Mouse (Mus musculus) right cerebral cortex, postnatal 4 days (tissue): ENCODE measurements around the gene Zfp74.
"Not testable (repeated sequence)": the region's sequence is repeated elsewhere in the genome, so short reads cannot be mapped to it uniquely, and the experiment has no call there.

Experiments used
- DNase-seq: peaks from one replicate; pipeline ENCODE4 v3.0.0-alpha.2; 2022

The Zfp74 gene

DNA sequence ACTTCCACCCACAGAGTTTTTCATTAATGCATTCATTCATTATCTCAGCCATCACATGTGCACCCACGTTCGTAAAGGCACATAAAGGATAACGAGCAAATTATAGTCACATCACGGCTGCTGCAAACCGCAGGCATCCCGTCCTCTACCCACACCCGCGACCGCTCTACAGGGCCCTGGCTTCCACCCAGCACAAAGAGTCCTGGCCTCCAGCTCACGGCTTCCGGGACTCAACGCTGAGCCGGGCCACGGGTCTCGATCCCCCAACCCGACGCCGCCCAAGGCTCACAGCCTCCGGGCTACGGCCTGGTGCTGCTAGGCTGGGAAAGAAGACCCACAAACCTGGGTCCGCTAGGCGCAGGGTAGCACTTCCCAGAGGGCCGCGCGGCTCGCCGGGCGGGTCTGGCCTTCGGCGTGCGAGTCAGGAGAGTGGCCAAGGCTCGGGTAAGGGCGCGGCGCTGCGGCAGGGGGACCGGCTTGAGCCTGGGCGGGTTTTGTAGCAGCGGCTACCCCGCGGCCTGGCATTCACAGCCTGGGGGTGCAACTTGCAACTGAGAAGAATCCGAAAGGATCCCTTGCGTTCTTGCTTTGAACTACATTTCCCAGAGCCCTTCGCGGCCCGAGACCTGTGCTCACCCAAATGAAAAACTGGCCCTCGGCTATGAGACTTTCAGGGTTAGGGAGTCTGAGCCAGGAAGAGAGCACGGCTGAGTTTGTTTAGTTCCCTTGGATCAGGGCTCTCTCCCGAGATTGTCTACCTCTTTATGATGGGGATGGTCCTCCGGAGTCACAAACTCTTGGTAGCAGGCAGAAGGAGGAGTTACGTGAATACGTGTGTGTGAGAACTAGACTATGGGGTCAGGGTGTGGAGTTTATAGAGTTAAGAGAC is at the start of gene Zfp74:
Gene Zfp74, minus strand, starts transcription at position 577 of the 889 bp plus-strand sequence.
- DNase-seq = peak; percentile 70

DNA sequence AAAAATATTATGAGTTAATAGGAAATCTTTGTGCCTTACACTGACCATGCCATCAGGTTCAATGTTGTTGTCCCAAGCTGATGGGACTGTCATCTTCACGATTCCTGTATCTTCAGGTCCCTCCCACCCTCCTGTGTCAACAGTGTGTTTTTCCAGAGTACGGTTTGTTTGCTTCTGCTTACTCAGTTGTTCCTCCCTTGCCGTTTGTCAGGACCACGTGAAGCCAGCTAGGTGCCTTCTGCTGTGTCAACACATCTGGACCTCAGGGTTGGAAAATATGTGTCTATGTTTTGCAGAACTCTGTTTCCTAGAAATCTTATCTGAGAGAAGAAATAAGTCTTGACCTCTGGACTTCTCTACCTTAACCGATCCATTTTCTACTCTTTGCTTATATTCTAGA is 46.7 kb upstream of the Zfp74 start:
- DNase-seq = no peak

DNA sequence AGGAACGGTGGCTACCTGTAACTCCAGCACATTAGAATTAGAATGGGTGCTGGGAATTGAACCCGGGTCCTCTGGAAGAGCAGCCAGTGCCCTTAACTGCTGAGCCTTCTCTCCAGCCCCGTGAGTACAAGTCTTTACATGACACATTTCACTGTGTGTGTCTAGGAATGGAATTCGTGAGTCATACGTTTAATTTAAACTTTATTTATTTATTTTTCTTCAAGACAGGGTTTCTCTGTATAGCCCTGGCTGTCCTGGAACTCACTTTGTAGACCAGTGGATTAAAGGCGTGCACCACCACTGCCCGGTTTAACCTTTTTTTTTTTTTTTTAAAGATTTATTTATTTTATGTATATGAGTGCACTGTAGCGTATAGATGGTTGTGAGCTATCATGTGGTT is 41.2 kb upstream of the Zfp74 start:
- no peak for DNase-seq

DNA sequence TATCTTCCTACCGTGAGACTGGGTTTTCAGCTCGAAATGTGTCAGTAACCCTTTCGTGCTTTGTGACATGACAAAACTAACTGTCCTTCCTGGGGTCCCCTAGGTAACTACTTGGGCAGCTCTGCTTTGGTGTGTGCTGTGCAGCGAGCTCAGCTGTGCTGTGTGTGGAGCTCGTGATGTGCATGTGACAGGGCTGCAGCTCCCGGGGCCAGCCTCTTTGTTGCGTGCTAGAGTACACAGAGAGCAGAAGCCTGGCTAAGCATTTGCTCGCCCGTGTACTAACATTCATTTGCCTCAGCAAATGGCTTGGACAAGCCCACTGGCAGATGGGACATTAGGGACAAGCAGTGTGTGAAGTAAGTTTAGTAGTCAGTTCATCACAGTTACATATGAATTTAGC is 39.5 kb upstream of the Zfp74 start:
- no peak for DNase-seq

DNA sequence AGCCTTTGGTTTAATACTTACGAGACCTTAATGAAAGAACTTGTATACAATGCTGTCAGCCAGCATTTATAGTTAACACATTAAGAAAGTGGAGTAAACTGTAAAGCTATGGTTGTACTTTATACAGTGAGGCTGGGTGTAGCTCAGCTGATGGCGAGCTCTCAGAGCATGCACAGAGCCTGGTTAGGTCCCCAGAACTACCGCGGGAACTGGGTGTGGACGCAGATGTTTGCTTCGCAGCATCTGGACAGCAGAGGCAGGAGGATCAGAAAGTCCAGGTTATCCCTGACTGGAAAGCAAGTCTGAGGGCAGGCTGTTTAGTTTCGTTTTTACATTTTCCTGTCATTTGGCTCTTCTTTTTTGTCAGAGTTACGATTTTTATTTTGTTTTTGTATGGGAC is 38.8 kb upstream of the Zfp74 start:
- no peak for DNase-seq

DNA sequence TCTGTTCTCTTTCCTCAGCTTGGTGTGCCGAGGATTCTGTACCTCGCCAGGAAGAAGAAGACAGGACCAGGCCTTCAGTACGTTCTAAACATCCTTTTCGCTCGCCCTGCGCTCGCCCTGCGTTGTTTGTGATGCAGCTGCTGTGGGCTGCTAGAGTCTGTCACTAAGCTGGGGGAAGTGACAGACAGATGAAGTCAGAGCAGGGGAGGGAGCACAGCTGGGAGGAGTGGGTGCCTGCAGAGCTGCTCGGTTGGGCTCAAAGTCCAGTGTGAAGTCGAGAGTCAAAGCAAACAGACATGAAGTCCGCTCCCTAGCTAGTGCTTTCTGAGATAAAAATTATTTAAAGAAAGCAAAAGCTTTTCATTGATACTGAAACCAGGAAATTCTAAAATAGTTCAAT is 35.1 kb upstream of the Zfp74 start:
- no peak for DNase-seq

DNA sequence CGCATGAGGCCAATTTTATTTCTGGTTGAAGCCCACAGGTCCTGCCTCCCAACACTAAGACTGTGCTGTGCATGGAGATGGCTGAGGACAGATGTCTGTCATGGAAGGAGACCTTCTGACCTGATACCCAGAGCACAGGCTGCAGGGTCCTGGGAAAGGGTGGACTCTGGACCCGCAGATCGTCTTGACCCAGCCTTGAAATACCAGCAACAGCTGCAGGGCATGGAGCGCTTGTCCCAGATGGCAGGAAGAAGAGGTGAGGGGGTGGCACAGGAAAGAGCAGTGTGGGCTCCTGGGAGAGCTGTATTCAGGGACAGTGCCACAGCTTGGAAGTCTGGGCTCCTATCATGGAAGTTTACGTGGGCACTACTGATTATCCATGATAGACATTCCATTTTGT is 33.7 kb upstream of the Zfp74 start:
- DNase-seq = no peak

DNA sequence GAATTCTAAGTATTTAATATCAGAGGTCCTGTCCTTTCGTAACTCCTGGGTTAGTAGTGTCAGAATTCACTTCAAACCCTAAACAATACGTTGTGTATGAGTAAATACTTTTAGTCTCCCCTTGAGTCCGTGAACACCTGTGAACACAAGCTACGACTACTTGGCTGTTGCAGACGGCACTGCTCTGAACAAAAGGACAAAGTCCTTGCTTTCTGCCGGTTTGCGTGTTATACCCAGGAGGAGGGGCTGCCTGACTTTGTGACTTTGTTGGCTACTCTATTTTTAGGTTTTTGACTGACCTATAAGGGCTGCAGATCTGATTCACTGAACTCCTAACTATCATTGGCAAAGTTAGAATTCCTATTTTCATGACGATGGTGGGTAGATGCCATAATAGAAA is 32.2 kb upstream of the Zfp74 start:
- no peak for DNase-seq

DNA sequence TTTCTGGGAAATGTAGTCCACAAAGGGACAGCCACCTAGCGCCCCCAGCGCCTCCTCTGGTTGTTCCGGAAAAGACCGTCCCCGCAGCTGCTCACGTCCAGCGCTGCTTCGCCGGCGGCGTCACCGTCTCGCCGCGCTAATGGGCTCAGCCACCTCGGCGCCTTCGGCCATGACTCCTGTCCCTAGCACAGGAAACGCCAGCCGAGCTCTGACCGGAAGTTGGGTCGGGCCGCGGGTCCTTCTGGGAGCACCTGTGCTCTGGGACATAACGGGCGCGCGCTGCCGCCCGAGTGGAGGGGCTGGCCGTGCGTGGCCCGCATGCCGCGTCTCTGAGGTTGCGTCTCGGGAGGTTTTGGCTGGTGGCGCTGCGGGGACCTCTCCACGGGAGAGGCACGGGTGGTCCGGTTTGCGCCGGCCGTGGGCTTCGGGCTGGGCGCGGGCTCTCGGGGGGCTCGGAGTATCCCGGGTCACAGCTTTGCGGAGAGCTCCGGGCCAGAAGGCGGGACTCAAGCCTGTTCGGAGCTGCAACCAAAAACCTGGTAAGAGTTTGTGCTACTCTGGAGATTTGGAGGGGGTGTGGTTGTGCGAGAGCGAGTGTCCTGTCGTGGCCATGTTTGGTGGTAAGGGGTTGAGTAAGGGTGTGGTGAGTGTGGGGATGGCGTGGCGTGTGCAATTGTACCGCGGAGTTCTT is 29.9 kb upstream of the Zfp74 start, which contains the start of gene Zfp568:
Gene Zfp568, plus strand, starts transcription at position 266 of the 691 bp plus-strand sequence.
- DNase-seq = peak; percentile 79

DNA sequence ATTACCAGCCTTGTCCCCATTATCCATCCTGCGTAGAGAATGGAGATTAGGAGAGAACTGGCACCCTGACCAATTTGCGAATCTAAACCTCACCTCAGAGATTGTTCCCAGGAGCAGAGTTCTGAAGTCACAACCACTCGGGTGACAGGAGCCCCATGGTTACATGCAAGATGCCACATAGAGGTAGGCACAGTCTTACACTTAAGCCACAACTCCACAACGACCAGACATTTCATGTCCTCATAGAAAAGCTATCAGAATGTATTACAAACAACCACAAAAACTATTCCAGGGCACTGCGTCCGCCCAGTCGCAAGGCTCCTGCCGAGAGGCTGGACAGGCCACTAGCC is 29.4 kb upstream of the Zfp74 start:
- DNase-seq = no peak

DNA sequence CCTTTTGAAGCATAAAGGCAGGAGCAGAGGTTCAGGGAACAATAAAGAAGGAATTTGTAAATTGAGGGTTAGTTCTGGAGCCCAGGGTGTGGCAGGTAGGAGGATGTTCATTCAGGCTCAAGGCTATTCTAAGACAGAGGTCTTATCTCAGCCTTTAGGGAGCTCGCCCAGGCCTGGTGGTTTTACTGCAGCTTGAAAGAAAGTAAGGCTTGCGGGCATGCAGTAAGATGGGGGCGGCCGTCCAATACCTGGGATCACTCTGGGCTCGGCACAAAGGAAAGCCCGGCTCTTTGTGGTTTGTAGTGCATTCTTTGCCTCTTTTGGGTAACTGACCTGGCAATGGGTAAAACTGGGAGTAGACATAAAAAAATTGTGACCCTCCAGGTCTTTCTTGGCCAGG is 29.0 kb upstream of the Zfp74 start:
- peak; percentile 14 for DNase-seq

DNA sequence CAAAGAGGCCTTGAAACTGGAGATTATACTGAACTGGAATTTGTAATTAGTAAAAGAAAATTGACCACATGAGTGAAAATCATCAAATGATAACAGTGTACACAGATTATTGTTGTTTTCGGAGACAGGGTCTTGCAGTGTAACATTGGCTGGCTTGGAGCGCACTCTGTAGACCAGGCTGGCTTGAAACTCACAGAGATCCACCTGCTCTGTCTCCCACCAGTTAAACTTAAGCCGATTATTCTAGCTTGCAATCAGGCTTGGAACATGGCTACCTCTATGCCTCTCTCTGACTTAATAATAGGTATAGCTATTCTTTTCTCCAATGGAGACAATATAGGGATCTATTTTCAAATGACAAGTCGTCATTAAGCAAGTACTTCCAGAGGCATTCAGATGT is 28.5 kb upstream of the Zfp74 start:
- DNase-seq = no peak

DNA sequence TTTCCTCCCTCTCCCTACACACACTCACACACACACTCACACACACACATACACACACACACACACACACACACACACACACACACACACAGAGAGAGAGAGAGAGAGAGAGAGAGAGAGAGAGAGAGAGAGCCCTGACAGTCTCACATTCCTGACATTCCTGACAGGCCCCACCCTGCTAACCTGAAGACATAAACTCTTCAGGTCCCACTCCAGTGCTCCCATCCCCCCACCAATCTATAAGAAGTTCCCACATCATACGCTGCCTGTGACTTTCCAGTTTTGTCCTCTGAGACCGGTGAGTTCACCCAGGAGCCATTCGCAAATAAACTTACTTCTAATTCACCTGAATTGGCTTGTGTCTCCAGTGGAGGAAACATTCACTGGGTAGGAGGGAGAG is 28.0 kb upstream of the Zfp74 start:
- DNase-seq = no peak

DNA sequence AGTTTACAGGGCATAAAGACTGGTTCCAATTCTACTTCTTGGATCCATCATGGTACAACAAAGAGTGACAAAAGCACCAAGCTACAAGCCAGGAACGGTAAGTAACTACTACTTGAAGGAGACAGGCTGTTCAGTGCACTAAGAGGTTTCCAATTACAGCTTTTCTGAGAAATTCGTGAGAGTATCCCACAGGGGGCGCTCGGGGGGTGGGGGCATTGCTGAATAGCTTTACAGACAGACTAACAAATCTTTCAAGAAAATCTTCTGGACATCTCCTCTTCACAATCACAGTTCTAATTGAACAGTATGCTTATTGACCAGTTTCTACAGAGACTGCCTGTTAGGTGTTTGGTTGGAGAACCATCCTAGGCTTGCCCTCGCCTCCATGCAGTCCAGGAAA is 27.6 kb upstream of the Zfp74 start:
- no peak for DNase-seq

DNA sequence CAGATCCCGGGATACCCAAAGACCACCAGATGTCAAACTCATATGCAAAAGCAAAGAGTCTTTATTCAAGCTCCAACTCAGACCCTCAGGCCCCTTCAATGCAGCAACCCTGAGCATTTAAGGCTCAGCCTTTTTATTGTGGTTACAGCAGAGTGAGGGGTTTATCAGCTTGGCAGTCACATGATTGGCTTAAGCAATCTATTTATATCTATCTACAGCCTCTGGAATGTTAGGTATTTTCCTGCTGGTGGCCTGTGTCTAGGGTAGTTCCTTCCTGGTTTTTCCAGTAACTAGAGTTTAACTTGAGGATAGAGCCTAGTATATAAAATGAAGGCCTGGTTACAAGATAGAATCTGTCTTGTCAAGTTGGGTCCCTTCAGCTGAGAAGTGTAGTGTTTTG is 26.9 kb upstream of the Zfp74 start:
- no peak for DNase-seq

DNA sequence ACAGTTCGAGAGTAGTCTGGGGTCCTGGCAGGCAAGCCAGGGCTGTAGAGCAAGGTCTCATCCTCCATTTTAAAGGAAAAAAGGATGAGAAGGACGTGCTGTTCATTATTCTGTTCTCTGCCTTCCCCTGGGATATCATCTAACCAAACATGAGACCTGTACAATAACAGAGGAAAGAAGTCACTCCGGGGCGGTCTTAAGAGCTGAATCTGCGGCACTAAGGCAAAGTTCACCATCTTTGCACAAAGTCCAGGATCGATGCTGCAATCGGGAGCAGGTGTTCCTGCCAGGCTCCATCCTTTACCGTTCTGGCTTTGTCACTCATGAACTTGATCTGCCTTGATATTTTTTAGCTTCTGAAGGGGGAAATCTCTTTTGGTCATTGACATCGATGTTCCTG is 16.8 kb upstream of the Zfp74 start:
- DNase-seq = no peak

DNA sequence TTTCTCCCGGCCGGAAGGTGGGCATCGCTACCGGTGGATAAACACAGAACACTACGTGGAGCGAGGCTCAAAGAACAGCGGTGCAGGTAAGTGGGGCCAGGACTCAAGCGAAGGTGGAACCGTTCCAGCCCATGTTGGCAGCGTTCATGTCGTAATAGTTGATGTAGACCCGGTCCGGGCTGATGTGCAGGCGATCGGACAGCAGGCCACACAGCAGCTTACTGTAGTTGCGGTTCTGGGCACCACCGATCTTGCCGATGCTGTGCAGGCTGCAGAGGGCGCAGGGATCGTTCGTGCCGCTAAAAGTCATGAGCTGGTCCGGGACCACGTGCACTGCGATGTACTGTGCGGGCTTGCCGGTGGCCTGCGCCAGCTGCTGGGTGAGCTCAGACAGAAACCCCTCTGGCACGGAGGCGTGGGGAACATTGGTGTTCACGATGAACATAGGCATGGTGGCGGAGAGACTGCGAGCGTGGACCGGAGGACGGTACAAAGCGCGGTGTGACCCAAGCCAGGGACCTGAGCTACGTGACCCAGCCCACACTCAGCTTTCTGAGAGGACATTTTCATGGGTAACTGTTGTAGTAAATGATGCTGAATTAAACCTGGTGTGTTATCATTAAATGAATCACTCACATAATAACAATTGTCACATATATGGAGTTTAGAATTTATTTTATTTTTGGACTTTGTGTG is 11.4 kb upstream of the Zfp74 start:
- DNase-seq = not testable (repeated sequence)

DNA sequence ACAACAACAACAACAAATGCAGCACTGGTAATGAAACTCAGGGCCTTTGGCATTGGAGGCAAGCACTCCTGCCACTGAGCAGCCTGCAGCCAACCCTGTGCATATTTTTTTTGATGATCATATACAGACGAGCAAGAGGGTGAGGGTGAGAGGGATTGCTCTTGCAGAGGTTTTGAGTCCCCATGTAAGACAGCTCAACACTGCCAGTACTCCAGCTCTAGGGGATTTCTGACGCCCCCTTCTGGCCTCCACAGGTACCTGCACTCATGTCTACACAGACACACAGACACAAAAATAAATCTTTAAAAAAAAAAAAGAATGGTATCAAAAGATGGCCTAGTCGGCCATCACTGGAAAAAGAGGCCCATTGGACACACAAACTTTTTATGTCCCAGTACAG is 5.1 kb upstream of the Zfp74 start:
- DNase-seq = no peak

DNA sequence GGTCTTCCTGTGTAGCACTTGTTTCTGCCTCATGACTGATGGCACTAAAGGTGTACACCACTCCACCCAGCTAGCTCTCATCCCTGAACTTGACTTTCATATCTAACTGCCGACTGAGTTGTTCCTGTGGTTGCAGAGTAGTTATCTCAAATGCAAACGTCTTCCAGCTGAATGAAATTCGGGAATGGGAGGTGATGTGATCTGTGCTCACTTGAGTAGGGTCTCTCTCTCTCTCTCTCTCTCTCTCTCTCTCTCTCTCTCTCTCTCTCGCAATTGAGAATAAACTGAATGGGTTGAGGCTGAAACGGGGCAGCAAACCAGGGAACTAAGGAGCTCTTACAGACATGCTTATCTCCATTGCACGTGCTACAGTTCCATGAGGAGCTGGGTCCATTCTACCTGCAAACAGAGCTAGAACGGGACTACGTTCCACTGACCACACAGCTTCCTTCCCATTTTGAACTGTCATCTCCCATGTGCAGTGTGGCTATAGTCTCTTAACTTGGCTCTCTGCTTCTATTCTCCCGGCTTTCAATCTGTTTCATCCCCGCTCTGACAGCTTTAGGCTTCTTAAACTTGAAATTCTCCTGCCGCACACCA is 4.3 kb upstream of the Zfp74 start:
- DNase-seq = no peak

DNA sequence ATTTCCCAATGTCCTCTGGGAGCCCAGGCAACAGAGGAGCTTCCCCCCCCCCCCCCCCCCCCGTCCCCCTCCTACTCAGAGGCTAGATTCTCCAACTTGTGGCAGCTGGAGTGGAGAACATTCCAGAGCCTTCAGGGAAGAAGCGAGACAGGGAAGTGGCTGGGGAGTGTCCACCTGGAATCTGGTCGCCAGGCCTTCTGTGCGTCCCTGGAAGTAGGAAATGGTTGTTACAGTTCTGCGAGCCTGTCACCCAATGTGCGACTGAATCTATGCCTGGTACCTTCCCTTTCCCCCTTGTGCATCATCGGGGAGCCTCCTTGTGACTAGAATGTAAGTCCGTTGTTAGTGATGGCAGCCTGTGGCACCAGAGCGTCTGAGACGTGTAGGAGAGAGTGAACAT is 2.4 kb upstream of the Zfp74 start:
- no peak for DNase-seq

DNA sequence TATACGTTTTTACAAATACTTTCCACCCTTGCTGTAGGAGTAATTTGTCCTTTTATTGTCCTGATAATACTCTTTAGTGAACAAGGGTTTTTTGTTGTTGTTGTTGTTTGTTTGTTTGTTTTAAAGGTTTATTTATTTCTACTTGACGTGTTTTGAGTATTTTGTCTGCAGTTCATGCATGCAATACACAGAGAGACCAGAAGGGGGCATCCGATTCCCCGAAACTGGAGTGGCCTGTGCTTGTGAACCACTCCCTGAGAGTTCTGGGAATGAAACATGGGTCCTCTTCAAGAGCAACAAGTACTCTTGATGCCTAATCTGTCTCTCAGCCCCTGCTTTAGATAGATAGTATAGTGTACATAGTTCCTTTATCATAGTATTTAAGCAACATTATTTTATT is 842 bp upstream of the Zfp74 start:
- DNase-seq = peak; percentile 27

DNA sequence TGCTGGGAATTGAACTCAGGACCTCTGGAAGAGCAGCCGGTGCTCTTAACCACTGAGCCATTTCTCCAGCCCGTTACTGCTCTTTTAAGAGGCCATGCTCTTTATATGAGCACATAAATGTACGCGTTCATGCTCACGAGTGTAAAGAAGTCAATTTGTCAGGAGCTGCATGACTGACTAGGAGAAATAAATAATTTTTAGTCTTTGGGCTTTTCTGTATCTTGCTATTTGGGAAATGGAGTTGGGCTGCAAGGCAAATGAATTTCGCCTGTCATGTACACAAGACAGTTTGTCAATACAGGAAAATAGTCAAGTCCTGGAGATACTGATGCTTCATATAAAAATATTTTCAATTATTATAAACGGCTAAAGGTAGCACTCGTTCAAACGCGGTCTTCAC is 803 bp downstream of the Zfp74 start:
- no peak for DNase-seq

DNA sequence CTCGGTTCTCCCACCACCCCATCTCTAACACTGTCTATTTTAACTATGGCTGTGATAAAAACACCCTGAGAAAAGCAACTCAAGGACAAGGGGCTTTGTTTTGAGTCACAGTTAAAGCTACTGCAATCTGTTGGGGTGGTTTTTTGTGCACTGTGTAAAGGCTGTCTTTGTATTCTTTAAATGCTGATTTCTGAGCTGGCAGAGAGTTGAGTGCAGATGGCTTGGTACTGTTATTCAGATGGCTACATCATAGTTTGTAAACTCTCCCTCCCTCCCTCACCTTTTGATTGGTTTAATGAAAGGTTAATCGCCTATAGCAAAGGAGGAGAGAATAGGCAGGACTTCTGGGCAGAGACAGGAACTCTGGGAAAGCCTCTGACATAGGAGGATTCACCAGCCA is 9.7 kb downstream of the Zfp74 start:
- no peak for DNase-seq

DNA sequence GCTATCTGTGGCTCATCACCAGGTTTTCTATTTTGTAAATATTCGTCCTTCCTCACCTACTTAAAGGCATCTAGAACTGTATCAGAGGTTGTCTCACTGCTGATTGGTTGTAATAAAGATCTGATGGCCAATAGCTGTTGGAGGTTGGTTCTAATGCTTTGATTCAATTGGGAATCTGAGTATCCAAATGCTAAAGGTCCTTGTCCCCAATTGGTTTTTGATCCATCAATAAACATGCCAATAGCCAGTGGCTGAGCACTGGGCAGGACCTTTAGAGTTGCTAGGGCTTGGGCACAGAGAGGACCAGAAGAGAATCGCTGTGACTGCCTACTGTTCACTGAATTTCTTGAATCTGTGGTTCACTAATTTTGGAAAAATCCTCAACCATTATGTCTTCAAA is 10.2 kb downstream of the Zfp74 start:
- no peak for DNase-seq
